Mouse (Mus musculus): ENCODE measurements around the gene Tjp2. TPM values are rescaled to one million over a fixed set of nuclear protein-coding genes. Genes with fewer than 3 reads are reported as not detected.

Tjp2 gene
- polyA plus RNA-seq, 1 experiment from 2014 or later = 33.0 TPM

DNA sequence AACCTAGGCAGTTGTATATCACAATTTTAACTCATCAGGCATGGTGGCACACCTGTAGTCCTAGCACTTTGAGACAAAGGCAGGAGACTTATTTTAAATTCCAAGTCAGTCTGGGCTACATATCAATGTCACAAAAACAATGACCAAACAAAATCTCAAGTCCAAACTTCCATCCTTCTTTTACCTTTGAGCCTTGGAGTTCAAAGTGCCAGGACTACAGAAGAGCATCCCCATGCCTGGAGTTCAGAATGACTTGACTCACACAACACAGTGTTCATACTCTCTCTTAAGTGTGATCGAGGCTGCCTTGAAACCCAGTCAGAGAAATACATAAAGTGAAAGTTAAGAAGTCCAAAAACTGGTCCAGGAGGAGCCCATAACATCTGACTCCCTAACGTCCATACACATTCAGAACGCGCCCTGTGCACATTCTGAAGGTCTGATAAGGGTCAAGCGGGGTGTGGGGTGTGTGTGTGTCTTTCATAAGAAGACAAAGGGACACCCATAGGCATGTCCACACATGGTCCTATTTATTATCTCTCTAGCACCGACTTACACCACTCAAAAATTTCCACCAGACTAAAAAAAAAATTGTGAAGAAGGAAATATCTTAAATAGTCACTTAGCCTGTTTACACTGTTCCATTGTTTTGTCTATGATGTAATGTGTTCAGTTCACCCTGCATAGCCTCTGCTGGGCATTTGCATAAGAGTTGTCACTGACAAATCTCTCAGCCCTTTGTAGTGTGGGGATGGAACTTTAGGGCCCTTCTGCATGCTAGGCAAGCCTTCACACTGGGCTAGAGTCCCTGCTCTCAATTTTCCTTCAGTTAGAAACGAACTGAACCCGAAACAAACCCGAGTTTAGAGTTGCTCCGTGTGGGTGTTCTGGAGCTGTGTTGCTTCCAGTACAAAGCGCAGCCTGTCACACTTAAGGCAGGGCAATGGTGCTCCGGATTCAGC is 34.8 kb upstream of the Tjp2 start:
- Histone ChIP-seq H3K4me3 (ENCODE audit: low read length) (no peak overlapping the region), H3K9me3 (ENCODE audit: control insufficient read depth, low read length) (no peaks in the 10 kb centered on the region), H3K27me3 (replicated peaks; ENCODE audit: control insufficient read depth, insufficient read depth, low read length) (no peaks in the 10 kb centered on the region), H3K36me3 (ENCODE audit: control insufficient read depth, insufficient read depth, low read length) (no peaks in the 10 kb centered on the region), H3K4me2 (ENCODE audit: low read depth, low read length) (no peak overlapping the region), H3K27ac (ENCODE audit: low read length) (no peak overlapping the region), H3K4me1 (ENCODE audit: control insufficient read depth, insufficient read depth, low read length) (no peaks in the 10 kb centered on the region; the same call in 1 of the 2 replicates), H3K9ac (ENCODE audit: low read depth, low read length) (no peak overlapping the region)
- ATAC-seq = no peak
- 74% methylated on average over 12 of the region's 12 CpGs for WGBS

DNA sequence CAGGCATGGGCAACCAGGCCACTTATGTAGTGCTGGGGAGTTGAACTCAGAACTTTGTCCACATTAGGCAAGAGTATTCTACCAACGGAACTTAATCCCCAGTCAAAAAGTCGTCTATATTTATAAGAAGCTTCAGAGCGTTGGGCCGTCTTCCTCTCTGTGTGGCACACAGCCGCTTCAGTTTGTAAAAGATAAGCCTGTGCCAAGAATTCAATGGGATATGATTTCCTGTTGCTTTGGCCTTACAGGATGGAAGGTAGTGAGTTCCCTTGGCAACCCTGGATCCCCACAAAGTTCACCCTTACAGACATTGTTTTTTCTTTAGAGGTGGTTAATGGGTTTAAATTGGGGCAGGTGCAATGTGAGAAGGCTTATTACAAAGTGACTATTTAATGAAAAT is 33.5 kb upstream of the Tjp2 start:
- Histone ChIP-seq H3K9me3 (ENCODE audit: control insufficient read depth, low read length) (no peaks in the 10 kb centered on the region), H3K9ac (ENCODE audit: low read depth, low read length) (no peak overlapping the region), H3K36me3 (ENCODE audit: control insufficient read depth, insufficient read depth, low read length) (no peaks in the 10 kb centered on the region), H3K27me3 (replicated peaks; ENCODE audit: control insufficient read depth, insufficient read depth, low read length) (no peaks in the 10 kb centered on the region), H3K4me1 (ENCODE audit: control insufficient read depth, insufficient read depth, low read length) (no peaks in the 10 kb centered on the region; the same call in 1 of the 2 replicates), H3K4me2 (ENCODE audit: low read depth, low read length) (no peak overlapping the region), H3K4me3 (ENCODE audit: low read length) (no peak overlapping the region), H3K27ac (ENCODE audit: low read length) (no peak overlapping the region)
- WGBS = 60% methylated on average over 5 of the region's 5 CpGs
- ATAC-seq = no peak

DNA sequence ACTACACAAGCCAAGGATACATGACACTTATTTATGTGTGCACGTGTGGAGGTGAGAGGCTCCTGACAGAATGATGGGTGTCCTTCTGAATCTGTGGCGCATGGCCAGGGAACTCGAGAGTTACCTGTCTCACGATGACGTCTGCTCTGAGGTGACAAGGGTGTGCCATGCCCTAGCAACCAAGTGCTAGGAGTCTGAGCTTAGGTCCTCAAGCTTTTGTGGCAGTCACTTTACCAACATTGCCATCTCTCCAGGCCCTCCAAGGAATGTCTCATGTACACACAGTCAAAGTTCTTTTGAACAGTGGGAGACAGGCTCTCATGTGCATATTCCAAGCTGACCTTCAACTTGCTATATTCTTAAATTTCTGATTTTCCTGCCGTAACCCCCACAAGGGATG is 33.1 kb upstream of the Tjp2 start:
- Histone ChIP-seq H3K4me1 (ENCODE audit: control insufficient read depth, insufficient read depth, low read length) (no peaks in the 10 kb centered on the region; the same call in 1 of the 2 replicates), H3K4me2 (ENCODE audit: low read depth, low read length) (no peak overlapping the region), H3K27ac (ENCODE audit: low read length) (no peak overlapping the region), H3K9ac (ENCODE audit: low read depth, low read length) (no peak overlapping the region), H3K4me3 (ENCODE audit: low read length) (no peak overlapping the region), H3K36me3 (ENCODE audit: control insufficient read depth, insufficient read depth, low read length) (no peaks in the 10 kb centered on the region), H3K9me3 (ENCODE audit: control insufficient read depth, low read length) (no peaks in the 10 kb centered on the region), H3K27me3 (replicated peaks; ENCODE audit: control insufficient read depth, insufficient read depth, low read length) (no peaks in the 10 kb centered on the region)
- WGBS = 89% methylated on average over 6 of the region's 6 CpGs
- no peak for ATAC-seq

DNA sequence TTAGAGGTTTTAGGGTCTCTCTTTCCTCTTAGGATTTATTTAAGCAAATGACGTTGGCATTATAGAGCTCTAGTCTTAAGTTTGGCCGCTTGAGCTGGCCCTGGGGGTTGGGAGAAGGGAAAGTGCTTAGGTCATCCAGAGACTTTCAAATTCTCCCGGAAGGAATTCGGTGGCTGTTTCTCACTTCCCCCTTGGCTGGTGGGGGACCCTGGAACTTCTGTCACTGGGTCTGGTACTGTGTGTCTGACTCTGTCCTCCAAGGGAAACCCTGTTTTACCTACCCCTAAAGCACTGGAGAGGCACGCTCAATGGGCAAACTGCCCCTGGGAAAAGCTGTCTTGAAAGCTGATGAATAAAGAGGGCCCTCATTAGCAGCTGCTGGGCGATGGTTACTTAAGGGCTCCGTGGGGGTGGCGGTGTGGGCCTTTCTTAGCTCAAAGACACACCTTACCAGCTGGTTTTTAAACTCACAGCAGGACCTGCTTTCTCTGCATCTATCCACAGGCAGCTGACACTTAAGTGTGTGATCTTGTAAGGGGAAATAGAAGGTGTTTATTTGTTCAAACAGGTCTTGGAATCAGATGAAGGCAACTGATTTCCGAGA is 28.9 kb upstream of the Tjp2 start:
- no peak overlapping the region for H3K9ac ChIP-seq (ENCODE audit: low read depth, low read length)
- no peak overlapping the region for H3K4me3 ChIP-seq (ENCODE audit: low read length)
- ATAC-seq = no peak
- no peaks in the 10 kb centered on the region for H3K27me3 ChIP-seq (replicated peaks; ENCODE audit: control insufficient read depth, insufficient read depth, low read length)
- WGBS = 31% methylated on average over 9 of the region's 9 CpGs
- H3K4me2 ChIP-seq (ENCODE audit: low read depth, low read length) = no peak overlapping the region
- H3K27ac ChIP-seq (ENCODE audit: low read length) = no peak overlapping the region
- H3K9me3 ChIP-seq (ENCODE audit: control insufficient read depth, low read length) = no peaks in the 10 kb centered on the region
- no peaks in the 10 kb centered on the region for H3K36me3 ChIP-seq (ENCODE audit: control insufficient read depth, insufficient read depth, low read length)
- H3K4me1 ChIP-seq (ENCODE audit: control insufficient read depth, insufficient read depth, low read length) = peaks cover 8% of the 10 kb centered on the region

DNA sequence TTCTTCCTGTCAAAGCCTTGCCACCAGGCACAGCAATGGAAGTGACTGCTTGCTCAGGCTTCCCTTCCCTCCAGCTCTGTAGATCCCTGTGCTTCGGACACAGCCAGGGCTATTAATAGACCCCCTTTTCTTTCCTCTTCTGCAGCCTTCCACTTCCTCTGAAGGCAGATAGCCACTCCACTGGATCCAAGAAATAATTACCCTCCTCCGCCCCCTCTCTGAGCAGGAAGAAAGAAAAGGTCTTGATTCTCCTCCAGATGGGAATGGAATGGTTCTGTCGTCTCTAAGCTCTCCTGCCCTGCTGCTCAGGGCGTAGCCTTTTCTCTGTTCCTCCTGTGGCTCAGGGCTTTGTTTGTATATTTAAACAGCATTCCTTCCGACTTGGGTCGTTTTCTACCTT is 27.0 kb upstream of the Tjp2 start:
- Histone ChIP-seq H3K27ac (ENCODE audit: low read length) (peak overlapping the region; percentile 34), H3K9ac (ENCODE audit: low read depth, low read length) (0 out of 2 replicates have a peak overlapping the region, but pooled peaks have one; percentile 27), H3K4me1 (ENCODE audit: control insufficient read depth, insufficient read depth, low read length) (peaks cover 8% of the 10 kb centered on the region), H3K27me3 (replicated peaks; ENCODE audit: control insufficient read depth, insufficient read depth, low read length) (no peaks in the 10 kb centered on the region), H3K9me3 (ENCODE audit: control insufficient read depth, low read length) (no peaks in the 10 kb centered on the region), H3K4me2 (ENCODE audit: low read depth, low read length) (0 out of 2 replicates have a peak overlapping the region, but pooled peaks have one; percentile 15), H3K36me3 (ENCODE audit: control insufficient read depth, insufficient read depth, low read length) (no peaks in the 10 kb centered on the region), H3K4me3 (ENCODE audit: low read length) (no peak overlapping the region)
- 8% methylated on average over 6 of the region's 6 CpGs for WGBS
- peak; percentile 49; the same call in 1 of the 2 replicates for ATAC-seq

DNA sequence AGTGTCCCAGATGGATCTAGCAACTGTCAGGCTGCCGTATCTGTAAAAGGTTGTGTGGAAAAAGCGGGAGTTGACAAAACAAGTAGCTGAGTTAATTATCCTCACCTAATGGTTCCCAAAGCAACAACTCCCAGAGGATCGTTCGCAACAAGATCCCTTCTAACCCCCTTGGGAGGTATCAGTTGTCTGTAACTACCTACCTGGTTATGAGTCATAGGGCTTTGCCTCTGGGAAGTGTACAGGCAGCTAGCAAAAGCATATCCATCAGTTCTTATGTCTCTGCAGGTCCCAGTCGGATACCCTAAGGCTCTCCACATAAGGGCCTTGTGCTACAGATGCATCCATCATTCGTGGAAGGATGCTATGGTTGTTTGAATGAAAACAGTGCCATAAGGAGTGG is 18.5 kb upstream of the Tjp2 start:
- Histone ChIP-seq H3K9me3 (ENCODE audit: control insufficient read depth, low read length) (no peaks in the 10 kb centered on the region), H3K27me3 (replicated peaks; ENCODE audit: control insufficient read depth, insufficient read depth, low read length) (no peaks in the 10 kb centered on the region), H3K4me1 (ENCODE audit: control insufficient read depth, insufficient read depth, low read length) (no peaks in the 10 kb centered on the region; the same call in none of the 2 replicates), H3K9ac (ENCODE audit: low read depth, low read length) (no peak overlapping the region), H3K4me3 (ENCODE audit: low read length) (no peak overlapping the region), H3K36me3 (ENCODE audit: control insufficient read depth, insufficient read depth, low read length) (no peaks in the 10 kb centered on the region), H3K4me2 (ENCODE audit: low read depth, low read length) (no peak overlapping the region), H3K27ac (ENCODE audit: low read length) (no peak overlapping the region)
- no peak for ATAC-seq
- 88% methylated on average over 6 of the region's 6 CpGs for WGBS

DNA sequence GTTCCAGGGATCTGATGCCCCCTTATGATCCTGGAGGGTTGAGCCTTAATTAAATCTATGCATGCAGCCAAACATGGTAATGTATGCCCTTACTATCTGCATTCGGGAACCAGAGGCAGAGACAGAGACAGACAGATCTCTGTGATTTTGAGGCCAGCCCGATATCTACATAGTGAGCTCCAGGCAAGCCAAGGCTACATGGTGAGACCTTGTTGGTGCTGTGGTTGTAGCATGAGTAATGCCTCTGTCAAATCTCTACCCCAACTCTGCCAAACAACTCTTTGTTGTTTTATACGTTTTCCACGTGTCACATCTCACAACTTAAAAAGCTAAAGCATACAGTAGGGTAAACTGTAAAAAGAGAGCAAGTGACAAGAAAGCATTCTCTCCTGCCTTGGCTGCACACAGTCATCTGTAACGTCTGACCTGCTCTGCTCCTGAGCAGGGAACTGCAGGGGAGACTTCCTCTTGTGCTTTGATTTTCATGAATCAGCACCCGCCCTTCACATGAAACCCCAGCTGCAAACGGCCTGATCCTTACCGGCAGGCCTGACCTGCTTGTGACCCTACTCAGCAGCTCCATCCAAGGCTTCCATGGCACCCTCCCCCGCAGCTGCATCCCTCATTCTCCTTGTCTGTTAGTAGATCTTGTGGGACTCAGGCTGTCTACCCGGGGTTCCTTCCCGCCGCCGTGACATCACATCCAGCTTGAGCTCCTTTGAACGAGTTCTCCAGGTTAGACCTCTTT is 17.1 kb upstream of the Tjp2 start:
- H3K27ac ChIP-seq (ENCODE audit: low read length) = no peak overlapping the region
- H3K9me3 ChIP-seq (ENCODE audit: control insufficient read depth, low read length) = no peaks in the 10 kb centered on the region
- ATAC-seq = peak; percentile 42; the same call in 1 of the 2 replicates
- no peak overlapping the region for H3K4me3 ChIP-seq (ENCODE audit: low read length)
- no peak overlapping the region for H3K9ac ChIP-seq (ENCODE audit: low read depth, low read length)
- H3K36me3 ChIP-seq (ENCODE audit: control insufficient read depth, insufficient read depth, low read length) = no peaks in the 10 kb centered on the region
- no peak overlapping the region for H3K4me2 ChIP-seq (ENCODE audit: low read depth, low read length)
- 24% methylated on average over 14 of the region's 14 CpGs for WGBS
- H3K4me1 ChIP-seq (ENCODE audit: control insufficient read depth, insufficient read depth, low read length) = no peaks in the 10 kb centered on the region; the same call in 1 of the 2 replicates
- H3K27me3 ChIP-seq (replicated peaks; ENCODE audit: control insufficient read depth, insufficient read depth, low read length) = no peaks in the 10 kb centered on the region

DNA sequence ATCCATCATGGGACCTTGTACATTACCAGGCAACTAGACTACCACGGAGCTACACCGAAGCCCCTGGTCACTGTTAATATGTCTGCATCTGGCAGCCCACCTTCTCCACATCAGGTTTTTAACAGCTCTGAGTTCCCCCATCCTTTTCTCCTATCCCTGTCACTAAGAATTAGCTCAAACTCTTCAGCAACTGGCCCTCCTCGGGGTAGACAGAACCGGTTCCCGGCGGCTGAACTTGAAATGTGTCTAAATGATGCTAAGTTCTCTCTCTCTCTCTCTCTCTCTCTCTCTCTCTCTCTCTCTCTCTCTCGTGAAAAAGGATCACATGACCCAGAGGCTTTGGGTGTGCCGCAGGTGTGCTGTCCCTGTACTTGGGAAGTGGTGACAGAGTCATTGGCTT is 16.4 kb upstream of the Tjp2 start:
- Histone ChIP-seq H3K27ac (ENCODE audit: low read length) (no peak overlapping the region), H3K4me2 (ENCODE audit: low read depth, low read length) (no peak overlapping the region), H3K27me3 (replicated peaks; ENCODE audit: control insufficient read depth, insufficient read depth, low read length) (no peaks in the 10 kb centered on the region), H3K9me3 (ENCODE audit: control insufficient read depth, low read length) (no peaks in the 10 kb centered on the region), H3K36me3 (ENCODE audit: control insufficient read depth, insufficient read depth, low read length) (no peaks in the 10 kb centered on the region), H3K9ac (ENCODE audit: low read depth, low read length) (no peak overlapping the region), H3K4me3 (ENCODE audit: low read length) (no peak overlapping the region), H3K4me1 (ENCODE audit: control insufficient read depth, insufficient read depth, low read length) (no peaks in the 10 kb centered on the region; the same call in 1 of the 2 replicates)
- 82% methylated on average over 8 of the region's 8 CpGs for WGBS
- ATAC-seq = no peak

DNA sequence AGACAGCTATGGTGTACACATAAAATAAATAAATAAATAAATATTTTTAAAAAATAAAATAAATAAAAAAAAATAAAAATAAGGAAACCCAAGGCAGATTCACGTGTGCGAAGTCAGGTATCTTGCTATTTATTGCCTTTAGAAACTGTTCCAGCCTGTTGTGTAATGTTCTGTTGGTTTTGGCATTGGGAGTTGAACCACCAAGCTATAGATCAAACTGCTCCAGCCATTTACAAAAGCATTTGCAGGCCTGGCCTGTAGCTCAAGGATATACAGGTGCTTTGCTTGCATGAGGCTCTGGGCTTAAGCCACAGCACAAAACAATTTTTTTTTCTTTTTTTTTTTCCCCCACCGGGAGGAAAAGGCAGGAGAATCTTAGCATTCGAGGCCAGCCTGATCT is 13.2 kb upstream of the Tjp2 start:
- Histone ChIP-seq H3K9me3 (ENCODE audit: control insufficient read depth, low read length) (no peaks in the 10 kb centered on the region), H3K4me3 (ENCODE audit: low read length) (no peak overlapping the region), H3K4me2 (ENCODE audit: low read depth, low read length) (no peak overlapping the region), H3K27ac (ENCODE audit: low read length) (no peak overlapping the region), H3K4me1 (ENCODE audit: control insufficient read depth, insufficient read depth, low read length) (no peaks in the 10 kb centered on the region; the same call in 1 of the 2 replicates), H3K9ac (ENCODE audit: low read depth, low read length) (no peak overlapping the region), H3K27me3 (replicated peaks; ENCODE audit: control insufficient read depth, insufficient read depth, low read length) (no peaks in the 10 kb centered on the region), H3K36me3 (ENCODE audit: control insufficient read depth, insufficient read depth, low read length) (no peaks in the 10 kb centered on the region)
- WGBS = 82% methylated on average over 4 of the region's 4 CpGs
- ATAC-seq = no peak
